Mouse (Mus musculus): Measurements from ENCODE around the gene C2cd2l.
"Not testable (repeated sequence)": the region's sequence is repeated elsewhere in the genome, so short reads cannot be mapped to it uniquely, and the experiment has no call there.

The C2cd2l gene

DNA sequence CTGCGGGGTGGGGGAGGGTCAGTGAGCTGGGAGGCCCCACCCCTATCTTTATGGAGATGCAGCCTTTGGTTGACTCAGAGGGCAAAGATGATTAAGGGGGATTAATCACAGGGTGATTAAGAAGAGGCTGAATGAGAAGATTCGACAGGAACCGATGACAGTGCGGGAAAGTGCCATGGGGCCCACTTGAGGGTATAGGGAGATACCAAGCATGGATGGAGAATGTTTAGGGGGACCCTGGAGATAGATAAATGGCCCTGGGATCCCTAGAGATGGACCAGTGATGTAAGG lies 5.9 kb downstream of the C2cd2l start:
- DNase-seq (ENCODE audit: low read depth, low spot score): no peak

DNA sequence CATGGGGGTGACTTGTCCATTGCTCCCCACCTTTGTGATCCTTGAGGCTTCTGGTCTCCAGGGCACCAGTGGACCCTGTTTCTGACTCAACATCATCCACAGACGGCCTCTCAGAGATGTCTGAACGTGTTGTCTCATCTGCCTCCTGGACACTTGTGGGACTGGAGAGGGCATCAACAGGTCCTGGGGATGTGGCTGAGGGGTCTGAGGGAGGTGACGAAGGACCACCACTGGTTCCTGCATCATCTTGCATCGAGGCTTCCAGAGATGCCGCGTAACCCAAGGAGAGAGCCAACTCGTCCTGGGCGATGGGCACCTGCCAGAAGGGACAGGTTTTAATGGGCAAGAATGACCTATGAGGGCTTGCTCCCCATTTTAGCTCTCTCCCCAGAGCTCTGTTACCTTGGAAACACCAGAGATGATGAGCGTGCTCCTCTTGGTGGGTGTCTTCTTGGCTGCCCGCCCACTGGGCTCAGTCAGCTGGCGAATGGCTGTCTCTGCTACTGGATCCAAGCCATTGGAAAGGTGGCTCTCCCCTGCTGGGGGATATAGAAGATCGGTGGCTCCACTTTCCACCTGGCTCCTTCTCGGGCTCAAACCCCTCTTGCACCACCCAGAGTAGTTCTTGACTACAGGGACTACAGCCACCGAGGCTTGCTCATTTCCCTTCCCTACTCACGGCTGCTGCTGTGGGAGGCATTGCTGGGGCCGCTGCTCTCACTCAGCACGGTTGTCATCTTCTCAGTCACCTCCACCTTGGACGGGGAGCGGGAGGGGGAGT lies 6.4 kb downstream of the C2cd2l start:
- no peak for DNase-seq (ENCODE audit: low read depth, low spot score)

DNA sequence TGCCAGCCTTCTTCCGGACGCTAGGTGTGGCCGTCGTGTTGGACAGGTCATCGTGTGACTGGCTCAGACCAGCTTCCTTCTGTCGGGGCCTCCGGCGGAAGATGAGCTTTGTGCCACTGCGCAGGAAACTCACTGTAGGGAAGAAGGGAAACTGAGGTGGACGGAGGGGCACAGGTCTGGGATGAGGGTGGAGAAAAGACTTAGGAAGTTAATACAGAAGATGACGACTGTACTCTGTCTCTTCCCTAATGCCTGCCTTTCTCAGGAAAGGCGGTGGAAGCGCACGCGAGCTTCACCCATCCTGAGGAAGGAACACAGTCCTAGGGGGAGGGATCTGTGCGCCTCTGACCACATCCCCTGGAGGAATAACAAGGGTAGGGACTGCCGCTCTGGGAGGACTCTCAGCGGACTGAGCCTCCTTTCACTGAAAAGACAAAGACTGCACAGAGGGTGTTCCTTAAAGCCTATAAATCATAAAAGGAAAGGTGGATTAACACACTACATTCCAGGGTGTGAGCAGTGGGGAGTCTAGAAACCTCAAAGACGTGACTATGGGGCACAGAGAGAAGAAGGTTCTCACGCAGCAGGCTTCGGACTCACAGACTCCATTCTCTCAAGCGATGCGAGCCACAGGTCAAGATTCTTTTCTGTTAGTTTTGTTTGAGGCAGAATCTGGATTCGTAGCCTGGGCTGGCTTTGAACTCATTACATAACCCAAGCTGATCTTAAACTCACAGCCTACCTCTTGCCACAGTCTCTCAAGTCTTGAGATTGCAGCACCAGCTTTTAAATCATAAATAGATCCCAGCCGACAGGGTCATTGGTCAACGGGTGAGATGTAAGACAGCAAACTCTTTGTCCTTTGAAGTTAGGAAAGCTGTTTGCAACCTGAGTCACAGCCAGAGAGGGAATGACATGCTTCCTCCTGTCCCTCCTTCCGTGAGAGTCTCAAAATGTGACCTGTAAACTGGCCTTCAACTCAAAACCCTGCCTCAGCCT lies 8.7 kb downstream of the C2cd2l start:
- DNase-seq (ENCODE audit: low read depth, low spot score): peak; percentile 89

DNA sequence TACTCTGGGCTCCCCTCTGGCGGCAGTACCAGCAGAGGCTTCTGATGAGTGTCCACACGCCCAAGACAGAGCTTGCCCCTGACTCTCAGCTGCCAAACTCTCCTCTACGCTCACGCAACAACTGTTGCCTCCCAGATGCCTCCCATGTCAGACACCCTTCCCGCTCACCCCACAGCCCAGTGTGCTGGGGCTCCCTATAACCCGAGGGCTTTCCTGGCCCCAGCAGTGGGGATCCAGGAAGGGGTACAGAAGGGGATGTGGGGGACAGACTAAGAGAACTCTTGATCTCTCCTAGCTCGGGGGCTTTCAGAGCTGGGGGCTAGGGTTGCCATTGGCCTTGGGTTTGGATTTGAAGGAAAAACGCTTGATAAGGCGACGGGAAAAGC lies 9.3 kb downstream of the C2cd2l start:
- no peak for DNase-seq (ENCODE audit: low read depth, low spot score)

DNA sequence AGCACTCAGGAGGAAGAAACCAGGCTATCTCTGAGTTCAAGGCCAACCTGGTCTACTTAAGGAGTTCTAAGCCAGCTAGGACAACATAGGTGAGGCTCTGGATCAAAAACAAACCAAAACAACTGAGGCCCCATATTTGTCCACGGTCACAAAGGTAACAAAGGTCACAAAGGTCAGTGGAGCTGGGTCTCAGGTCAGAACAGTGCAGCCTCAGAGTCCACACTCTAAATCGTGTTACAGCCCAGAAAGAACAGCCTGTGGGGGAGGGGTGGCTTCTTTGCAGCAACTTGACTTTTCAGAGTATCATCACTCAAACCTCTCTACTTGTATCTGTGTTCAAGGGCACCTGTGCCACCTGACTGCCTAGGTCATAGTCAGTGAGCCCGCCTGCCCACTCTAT lies 10.3 kb downstream of the C2cd2l start:
- DNase-seq (ENCODE audit: low read depth, low spot score): peak; percentile 59

DNA sequence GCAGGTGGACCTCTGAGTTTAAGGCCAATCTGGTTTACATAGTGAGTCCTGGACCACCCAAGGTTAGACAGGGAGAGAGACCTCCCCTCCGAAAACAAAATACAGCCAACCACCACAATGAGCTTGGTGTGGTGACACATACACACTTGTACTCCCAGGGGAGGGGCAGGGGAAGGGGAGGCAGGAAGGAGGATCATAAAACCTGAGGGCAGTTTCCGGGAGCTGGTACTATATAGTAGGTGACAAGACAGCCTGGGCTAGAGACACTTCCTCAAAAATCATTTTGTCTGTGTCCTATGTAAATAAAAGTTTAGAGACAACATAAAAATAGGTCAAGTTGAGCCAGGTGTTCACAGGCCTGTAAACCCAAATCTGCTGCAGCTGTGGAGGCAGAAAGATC lies 12.8 kb downstream of the C2cd2l start:
- DNase-seq (ENCODE audit: low read depth, low spot score): no peak

DNA sequence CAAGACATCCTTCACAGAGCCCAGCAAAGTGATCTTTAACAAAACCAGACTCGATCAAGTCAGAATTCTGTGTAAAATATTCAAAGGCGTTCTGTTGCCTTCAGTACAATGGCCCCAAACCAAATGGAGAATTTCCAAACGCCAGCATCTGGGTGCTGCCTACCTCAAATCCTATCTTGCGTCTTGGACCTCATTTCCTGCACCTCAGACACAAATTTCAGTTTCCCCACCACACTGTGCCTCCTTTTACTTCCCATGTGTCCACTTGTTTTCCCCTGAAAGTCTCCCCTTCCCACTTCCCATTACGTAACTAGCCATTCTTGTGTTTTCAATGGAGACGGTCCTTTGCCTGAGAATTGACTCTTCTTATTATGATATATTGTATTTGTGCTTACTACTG lies 13.6 kb downstream of the C2cd2l start:
- DNase-seq (ENCODE audit: low read depth, low spot score): no peak

DNA sequence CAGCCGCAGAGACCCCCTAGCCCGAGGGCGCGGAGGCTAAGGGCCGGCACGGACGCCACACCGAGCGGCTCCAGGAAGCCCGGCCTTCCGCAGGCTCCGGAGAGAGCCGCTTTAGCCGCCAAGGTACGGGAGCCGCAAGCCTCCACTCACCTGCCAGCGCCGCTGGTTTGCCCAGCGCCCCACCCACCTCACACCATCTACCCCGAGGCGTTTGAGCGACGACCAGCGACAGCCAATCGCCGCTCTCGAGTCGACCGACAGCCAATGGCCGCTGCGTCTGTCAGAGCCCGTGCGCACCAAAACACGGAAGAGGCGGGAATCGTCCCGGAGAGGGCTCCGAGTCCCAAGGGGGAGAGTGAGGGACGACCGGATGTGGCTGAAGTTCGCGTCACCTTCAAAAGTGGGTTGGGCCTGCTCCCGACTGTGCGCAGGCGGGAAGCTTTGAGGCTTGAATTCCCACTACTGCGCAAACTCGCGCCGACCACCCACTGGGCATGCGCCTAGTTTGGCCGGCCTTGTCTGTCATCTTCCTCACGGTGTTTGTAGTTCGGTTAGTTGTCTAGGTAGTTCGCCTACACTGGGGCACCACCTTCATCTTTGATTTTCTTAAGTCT lies 14.5 kb downstream of the C2cd2l start, which contains the start of gene Hinfp:
TSS of gene Hinfp (minus strand) at position 206 of the 614 bp plus-strand sequence.
- peak; percentile 99 for DNase-seq (ENCODE audit: low read depth, low spot score)

DNA sequence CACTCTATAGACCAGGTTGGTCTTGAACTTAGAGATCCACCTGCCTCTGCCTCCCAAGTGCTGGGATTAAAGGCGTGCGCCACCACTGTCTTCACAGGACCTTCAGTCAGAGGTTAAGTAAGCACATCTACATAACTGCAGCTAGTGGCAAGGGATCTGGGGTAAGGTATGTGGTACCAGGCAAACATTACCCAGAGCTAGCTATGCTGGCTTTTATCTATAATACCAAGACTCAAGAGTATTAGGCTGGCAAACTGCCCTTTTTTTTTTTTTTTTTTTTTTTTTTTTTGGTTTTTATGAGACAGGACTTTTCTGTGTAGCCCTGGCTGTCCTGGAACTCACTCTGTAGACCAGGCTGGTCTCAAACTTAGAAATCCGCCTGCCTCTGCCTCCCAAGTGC lies 20.1 kb downstream of the C2cd2l start:
- DNase-seq (ENCODE audit: low read depth, low spot score): not testable (repeated sequence)

DNA sequence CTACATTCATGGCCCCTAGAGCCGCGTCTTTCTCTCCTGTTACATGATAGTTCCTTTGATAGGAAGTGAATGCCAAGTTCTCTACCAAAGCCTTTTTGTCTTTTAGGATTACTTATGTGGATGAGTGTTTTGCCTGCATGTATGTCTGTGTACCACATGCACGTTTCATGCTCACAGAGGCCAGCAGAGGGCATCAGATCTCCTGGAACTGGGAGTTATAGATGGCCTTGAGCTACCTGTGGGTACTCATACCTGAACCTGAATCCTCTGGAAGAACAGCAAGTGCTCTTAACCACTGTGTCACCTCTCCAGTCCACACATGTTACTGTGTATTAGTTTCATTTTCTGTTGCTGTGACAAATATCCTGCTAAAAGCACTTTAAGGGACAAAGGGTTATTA lies 27.6 kb downstream of the C2cd2l start:
- peak; percentile 51 for DNase-seq (ENCODE audit: low read depth, low spot score)

DNA sequence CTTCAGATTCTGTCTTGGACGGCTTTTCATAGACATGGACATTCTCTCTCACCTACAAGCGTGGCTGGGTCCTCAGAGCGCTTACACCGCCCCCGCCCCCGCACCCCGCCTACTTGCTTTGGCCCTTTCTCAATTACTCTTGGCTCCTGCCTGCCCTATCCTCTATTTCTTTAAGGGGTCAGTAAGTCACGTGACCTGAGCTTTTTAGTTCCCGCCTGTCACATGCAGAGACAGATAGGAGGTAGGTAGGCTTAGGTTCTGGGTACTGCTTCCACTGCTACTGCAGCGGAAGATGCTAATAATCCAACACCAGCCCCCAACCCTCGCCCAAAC lies 31.2 kb downstream of the C2cd2l start:
- no peak for DNase-seq (ENCODE audit: low read depth, low spot score)

DNA sequence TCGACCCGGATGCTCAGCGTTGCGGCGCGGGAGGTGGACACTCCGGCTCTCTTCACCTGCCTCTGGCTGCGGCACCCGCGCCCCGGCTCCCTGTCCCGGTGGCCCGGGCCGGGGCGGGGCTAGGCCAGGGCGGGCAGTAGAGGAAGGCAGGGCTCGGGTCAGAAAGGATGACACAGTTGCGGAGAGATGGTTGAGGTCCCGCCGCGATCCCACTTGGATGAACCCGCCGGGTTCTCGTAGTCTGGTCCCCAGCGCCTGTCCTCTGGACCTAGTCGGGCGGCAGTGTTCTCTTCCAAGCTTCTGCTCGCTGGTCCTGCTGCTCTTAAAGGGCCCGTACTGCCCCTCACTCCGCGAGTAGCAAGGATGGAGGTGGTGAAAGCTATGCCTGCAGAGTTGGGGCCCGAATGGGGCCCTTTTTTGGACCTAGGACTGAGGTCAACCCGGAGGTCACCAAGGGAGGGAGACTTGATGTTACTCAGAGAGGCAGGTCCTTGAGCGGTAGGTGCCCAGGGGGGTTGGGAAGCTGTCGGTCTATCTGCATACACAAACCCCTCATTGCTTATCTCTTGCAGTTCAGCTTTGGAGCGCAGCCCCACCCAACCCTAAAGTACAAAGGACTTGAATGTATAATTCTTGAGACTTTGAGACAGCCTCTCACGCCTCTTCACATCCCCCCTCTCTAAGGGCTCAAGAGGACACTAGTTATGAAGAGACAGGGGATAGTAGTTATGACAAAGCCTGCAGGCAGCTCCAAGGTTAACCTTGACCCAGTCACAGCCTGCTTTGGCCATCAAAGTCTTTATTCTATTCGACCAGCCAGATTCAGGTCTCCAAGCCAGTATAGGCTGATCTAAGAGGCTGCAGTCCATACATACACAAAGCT lies 31.8 kb downstream of the C2cd2l start, which contains the start of gene Abcg4:
TSS of gene Abcg4 (minus strand) at position 540 of the 883 bp plus-strand sequence.
- DNase-seq (ENCODE audit: low read depth, low spot score): peak; percentile 56

DNA sequence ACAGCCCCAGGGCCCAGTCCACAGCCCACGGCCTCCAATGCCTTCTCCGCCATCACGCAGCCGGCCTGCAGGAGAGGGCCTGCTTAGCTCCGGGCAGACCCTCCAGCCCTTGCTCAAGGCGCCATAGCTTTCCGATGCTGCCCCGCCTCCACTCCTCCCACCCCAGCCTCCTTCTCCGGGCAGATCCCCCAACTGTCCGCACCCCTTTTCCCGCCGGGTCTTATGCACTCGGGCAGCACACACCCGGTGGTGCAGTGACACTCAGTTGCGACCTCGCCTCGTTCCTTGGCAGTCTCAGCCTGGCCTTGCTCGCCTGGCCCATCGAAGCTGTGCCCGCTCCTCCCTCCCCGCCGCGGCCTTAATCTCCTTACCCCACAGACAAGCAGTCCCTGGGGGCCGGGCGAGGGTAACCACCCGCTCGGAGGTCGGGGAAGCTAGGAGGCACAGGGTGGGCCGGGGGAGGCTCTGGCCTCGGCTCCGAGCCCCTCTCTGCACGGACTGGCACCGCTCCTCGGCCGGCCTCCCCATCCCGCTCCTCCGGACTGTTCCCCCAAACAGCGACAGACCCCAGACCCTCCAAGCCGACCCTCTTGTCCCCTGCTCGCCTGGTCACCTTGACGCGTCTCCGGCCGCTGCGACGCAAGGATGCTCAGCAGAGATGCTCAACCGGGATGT lies 32.5 kb downstream of the C2cd2l start:
- DNase-seq (ENCODE audit: low read depth, low spot score): no peak

DNA sequence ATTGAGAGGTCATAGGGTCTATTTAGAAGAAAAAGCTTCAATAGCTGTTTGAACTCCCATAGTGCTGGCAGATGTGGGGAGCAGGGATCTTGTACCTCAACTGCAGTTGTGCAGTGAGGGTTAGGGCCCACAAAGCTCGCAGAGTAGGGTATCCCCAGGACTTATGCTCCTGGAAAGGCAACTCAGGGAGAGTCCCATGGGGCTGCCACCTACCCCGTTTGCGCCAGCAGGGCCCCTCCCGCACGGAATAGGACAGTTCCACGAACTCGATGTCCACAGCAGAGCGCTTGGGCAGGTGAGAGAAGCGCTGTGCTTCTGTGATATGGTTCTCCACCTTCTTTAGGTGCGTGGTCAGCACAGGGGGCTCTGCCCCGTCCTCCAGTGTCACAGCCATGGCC lies 33.1 kb downstream of the C2cd2l start:
- DNase-seq (ENCODE audit: low read depth, low spot score): no peak

DNA sequence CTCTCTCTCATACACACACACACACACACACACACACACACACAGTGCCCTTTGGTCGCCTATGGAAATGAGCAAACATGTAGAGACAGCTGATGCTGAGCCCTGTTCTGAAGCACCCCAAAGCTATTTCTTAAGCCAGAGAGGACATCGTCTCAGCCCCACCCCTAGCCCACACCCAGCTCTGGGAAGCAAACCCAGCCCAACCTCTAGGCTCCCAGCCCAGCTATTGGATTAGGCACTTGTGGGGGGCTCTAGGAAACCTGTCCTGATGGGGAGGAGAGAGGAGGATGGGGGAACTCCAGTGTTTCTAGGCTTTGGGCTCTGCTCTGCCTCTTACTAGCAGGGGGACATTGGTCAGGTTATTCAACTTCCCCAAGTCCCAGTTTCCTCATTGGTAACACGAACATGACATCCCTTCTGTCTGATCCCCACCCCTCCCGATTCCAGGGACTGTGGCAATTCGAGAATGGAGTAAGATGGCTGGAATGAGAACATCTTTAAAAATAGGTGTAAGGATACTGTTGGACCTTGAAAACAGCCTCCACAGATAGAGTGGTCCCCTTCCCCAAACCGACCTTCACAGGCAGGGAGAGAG lies 33.7 kb downstream of the C2cd2l start:
- no peak for DNase-seq (ENCODE audit: low read depth, low spot score)

DNA sequence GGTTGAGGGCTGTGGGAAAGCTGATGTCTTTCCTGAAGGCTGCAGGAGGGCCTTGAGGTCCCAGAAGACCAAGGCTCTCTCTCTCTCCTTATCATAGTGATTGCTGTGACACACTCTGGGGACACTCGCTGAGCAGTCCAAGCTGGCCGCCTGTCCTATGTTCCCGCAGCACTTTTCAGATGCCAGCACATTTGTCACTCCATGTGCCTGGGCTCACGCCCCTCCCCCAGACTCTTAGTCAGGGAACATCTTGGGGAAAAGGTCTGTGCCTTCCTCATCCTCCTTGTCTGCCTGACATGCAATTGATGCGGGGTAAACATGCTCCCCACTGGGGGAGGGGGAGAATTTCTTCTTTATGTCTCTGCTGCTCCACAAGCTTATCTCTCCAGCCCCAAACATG lies 36.9 kb downstream of the C2cd2l start:
- no peak for DNase-seq (ENCODE audit: low read depth, low spot score)

DNA sequence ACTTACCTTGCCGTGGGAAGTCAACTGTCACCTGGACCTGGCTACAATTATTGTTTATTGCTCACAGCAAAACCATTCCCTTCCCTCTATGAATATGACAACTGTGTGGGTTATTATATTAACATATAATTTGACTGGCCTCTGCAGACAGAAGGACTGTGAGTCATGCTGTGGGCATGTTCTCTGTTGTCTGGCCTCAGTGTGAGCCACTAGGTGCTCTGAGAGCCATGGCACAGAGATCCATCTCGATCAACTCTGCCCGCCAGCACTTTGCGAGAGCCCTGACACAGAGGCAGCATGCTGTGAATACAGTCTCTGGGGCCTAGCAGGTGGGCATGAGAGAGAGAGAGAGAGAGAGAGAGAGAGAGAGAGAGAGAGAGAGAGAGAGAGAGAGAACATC lies 50.1 kb downstream of the C2cd2l start:
- DNase-seq (ENCODE audit: low read depth, low spot score): no peak

DNA sequence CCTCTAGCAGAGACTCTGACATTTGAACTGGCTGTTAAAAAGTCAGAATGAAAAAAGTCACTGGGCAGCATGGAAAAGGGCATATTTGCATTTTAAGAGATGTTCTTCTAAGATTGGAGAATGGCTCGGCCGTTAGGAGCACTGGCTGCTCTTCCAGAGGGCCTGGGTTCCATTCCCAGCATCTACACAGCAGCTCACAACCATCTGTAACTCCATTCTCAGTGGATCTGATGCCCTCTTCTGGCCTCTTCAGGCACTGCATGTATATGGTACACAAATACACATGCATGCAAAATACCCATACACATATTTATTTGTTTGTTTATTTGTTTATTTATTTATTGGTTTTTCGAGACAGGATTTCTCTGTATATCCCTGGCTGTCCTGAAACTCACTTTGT lies 51.0 kb downstream of the C2cd2l start:
- DNase-seq (ENCODE audit: low read depth, low spot score): peak; percentile 67

DNA sequence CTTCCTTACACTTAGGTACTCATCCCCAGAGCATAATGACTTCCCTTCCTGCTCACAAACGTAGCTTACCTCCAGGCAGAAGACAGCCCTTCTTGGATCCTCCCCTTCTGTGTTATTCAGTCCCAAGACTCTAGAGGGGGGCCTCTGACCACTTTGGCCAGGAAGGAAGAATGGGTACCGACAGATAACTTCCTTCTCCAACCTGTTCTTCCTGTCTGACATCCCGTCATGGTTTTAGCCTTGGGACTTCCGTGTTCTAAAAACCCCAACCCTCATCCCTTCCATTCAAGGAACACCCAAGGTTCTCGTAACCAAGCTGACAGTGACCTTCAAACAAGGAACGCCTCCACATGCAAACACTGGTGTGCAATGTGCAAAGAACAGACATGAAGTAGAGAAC lies 51.7 kb downstream of the C2cd2l start, which contains the start of gene Nlrx1:
TSS of gene Nlrx1 (minus strand) at position 168 of the 400 bp plus-strand sequence.
- DNase-seq (ENCODE audit: low read depth, low spot score): no peak

DNA sequence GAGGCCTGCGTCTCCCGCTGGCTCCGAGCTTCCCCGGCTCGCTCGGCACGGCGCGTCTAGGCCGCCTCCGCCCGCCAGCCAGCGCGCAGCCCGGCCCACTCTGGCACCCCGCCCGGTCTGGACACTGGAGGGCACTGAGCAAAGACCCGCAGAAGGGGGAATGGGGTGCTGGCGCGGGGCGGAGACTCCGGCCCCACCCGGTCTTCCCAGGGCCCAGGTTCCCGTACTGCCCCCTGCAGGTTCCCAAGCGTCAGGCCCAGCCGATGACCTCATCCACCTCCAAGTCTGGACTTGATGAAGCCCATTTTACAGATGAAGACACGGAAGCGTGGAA lies 52.1 kb downstream of the C2cd2l start:
- peak; percentile 79 for DNase-seq (ENCODE audit: low read depth, low spot score)

Data from ES-CJ7 (cell line).